Mouse (Mus musculus): Measurements from ENCODE around the gene Ovol2. TPM values are rescaled to one million over a fixed set of nuclear protein-coding genes. Genes with fewer than 3 reads are reported as not detected.

Gene Ovol2
- polyA plus RNA-seq, 1 experiment, result not detected

GRCm38 (mm10) chr2:144265916-144266683 is 65.8 kb downstream of the Ovol2 start:
- Histone ChIP-seq H3K27ac (ENCODE audit: insufficient read depth, low read depth, low read length) (no peak overlapping the region), H3K4me1 (ENCODE audit: control insufficient read depth, insufficient read depth, low read length) (peaks cover 9% of the 10 kb centered on the region; the same call in 1 of the 2 replicates), H3K4me3 (ENCODE audit: insufficient read depth, low read depth, low read length) (no peak overlapping the region)
- TF ChIP-seq CTCF (IDR thresholded peaks at IDR 0.05; ENCODE audit: insufficient read depth, low read depth, low read length), result no peak
- TF ChIP-seq POLR2A (IDR thresholded peaks at IDR 0.05; ENCODE audit: insufficient read depth, low read depth, low read length), result no peak
- 64% methylated on average over 4 of the region's 4 CpGs for WGBS

DNA sequence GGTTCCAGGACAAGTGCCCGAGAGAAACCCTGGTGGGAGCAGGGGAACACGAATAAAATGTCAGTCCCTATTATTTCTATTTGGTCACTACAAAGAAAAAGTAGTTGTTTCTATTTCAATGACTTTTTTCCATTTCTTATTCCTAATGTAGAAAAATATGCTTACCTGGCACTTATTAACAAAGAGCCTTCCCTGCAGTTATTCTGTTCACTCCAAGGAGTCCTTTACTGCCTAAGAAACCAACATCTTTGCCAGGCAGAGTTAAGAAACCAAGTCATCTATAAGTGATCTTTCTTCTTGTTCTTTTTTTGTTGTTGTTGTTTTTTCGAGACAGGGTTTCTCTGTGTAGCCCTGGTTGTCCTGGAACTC is 66.8 kb downstream of the Ovol2 start:
- H3K4me1 ChIP-seq (ENCODE audit: control insufficient read depth, insufficient read depth, low read length), result peaks cover 7% of the 10 kb centered on the region; the same call in 1 of the 2 replicates
- H3K4me3 ChIP-seq (ENCODE audit: insufficient read depth, low read depth, low read length), result no peak overlapping the region
- WGBS, result 60% methylated on average over 3 of the region's 3 CpGs
- TF ChIP-seq POLR2A (IDR thresholded peaks at IDR 0.05; ENCODE audit: insufficient read depth, low read depth, low read length) (no peak), CTCF (IDR thresholded peaks at IDR 0.05; ENCODE audit: insufficient read depth, low read depth, low read length) (no peak)
- no peak overlapping the region for H3K27ac ChIP-seq (ENCODE audit: insufficient read depth, low read depth, low read length)

GRCm38 (mm10) chr2:144264398-144265119 is 67.4 kb downstream of the Ovol2 start:
- peaks cover 7% of the 10 kb centered on the region; the same call in 1 of the 2 replicates for H3K4me1 ChIP-seq (ENCODE audit: control insufficient read depth, insufficient read depth, low read length)
- TF ChIP-seq CTCF (IDR thresholded peaks at IDR 0.05; ENCODE audit: insufficient read depth, low read depth, low read length) (no peak), POLR2A (IDR thresholded peaks at IDR 0.05; ENCODE audit: insufficient read depth, low read depth, low read length) (no peak)
- no peak overlapping the region for H3K27ac ChIP-seq (ENCODE audit: insufficient read depth, low read depth, low read length)
- WGBS, result 65% methylated on average over 5 of the region's 5 CpGs
- no peak overlapping the region for H3K4me3 ChIP-seq (ENCODE audit: insufficient read depth, low read depth, low read length)

GRCm38 (mm10) chr2:144262837-144263236 is 69.1 kb downstream of the Ovol2 start:
- TF ChIP-seq POLR2A (IDR thresholded peaks at IDR 0.05; ENCODE audit: insufficient read depth, low read depth, low read length) (no peak), CTCF (IDR thresholded peaks at IDR 0.05; ENCODE audit: insufficient read depth, low read depth, low read length) (no peak)
- Histone ChIP-seq H3K27ac (ENCODE audit: insufficient read depth, low read depth, low read length) (no peak overlapping the region), H3K4me3 (ENCODE audit: insufficient read depth, low read depth, low read length) (no peak overlapping the region), H3K4me1 (ENCODE audit: control insufficient read depth, insufficient read depth, low read length) (peaks cover 4% of the 10 kb centered on the region; the same call in 1 of the 2 replicates)
- 91% methylated on average over 2 of the region's 2 CpGs for WGBS

Other genes with a start within 250 kb of the Ovol2 start
- gene Mgme1, start 61.5 kb downstream of the Ovol2 start, polyA plus RNA-seq (2012; ENCODE audit: insufficient read depth, insufficient read length, low replicate concordance, missing spikeins), result not detected in 2 replicates
- gene Snx5, start 61.2 kb downstream of the Ovol2 start, polyA plus RNA-seq (2012; ENCODE audit: insufficient read depth, insufficient read length, low replicate concordance, missing spikeins), result not detected in 2 replicates
- gene Kat14, start 36.8 kb upstream of the Ovol2 start, polyA plus RNA-seq (2012; ENCODE audit: insufficient read depth, insufficient read length, low replicate concordance, missing spikeins), result not detected in 2 replicates
- not detected in 2 replicates for gene Pet117, start 36.9 kb upstream of the Ovol2 start, polyA plus RNA-seq (2012; ENCODE audit: insufficient read depth, insufficient read length, low replicate concordance, missing spikeins)
- 44.3 TPM in 1 of 2 replicates, not detected in the other for gene Dzank1, start 195.3 kb upstream of the Ovol2 start, polyA plus RNA-seq (2012; ENCODE audit: insufficient read depth, insufficient read length, low replicate concordance, missing spikeins)
- not detected in 2 replicates for gene Polr3f, start 195.6 kb upstream of the Ovol2 start, polyA plus RNA-seq (2012; ENCODE audit: insufficient read depth, insufficient read length, low replicate concordance, missing spikeins)
- gene Rbbp9, start 218.7 kb upstream of the Ovol2 start, polyA plus RNA-seq (2012; ENCODE audit: insufficient read depth, insufficient read length, low replicate concordance, missing spikeins), result not detected in 2 replicates
- gene Sec23b, start 224.1 kb upstream of the Ovol2 start, polyA plus RNA-seq (2012; ENCODE audit: insufficient read depth, insufficient read length, low replicate concordance, missing spikeins), result not detected in 2 replicates

Data from olfactory bulb, adult 2 months (tissue).